Mouse (Mus musculus): Measurements from ENCODE around the gene Lgals7. TPM values are rescaled to one million over a fixed set of nuclear protein-coding genes. Genes with fewer than 3 reads are reported as not detected.

Lgals7 gene
- polyA plus RNA-seq, 1 experiment from 2014 or later = 1.8 TPM

- H3K27me3 ChIP-seq (ENCODE audit: control insufficient read depth, insufficient read depth, low read length) = no peaks in the 10 kb centered on the region
- 0 out of 2 replicates have a peak, but pooled peaks cover 10% of the 10 kb centered on the region for H3K4me1 ChIP-seq (ENCODE audit: control insufficient read depth, insufficient read depth, low read length)
- H3K36me3 ChIP-seq (ENCODE audit: control insufficient read depth, insufficient read depth, low read length) = peaks cover 77% of the 10 kb centered on the region
- 75% methylated on average over 4 of the region's 4 CpGs for WGBS
- H3K9me3 ChIP-seq (ENCODE audit: control insufficient read depth, low read length) = no peaks in the 10 kb centered on the region
- H3K9ac ChIP-seq (replicated peaks; ENCODE audit: low read depth, low read length) = no peak overlapping the region
- ATAC-seq (ENCODE audit: low read depth) = no peak
- no peak overlapping the region for H3K27ac ChIP-seq (ENCODE audit: low read depth, low read length)
- no peak overlapping the region for H3K4me3 ChIP-seq (ENCODE audit: low read depth, low read length)
- H3K4me2 ChIP-seq (ENCODE audit: low read depth, low read length) = no peak overlapping the region
These were observed 44.1 kb upstream of the Lgals7 start for GRCm38 (mm10) chr7:28819571-28819970.

- no peak overlapping the region for H3K4me3 ChIP-seq (ENCODE audit: low read depth, low read length)
- 33% methylated on average over 12 of the region's 12 CpGs for WGBS
- peaks cover 67% of the 10 kb centered on the region for H3K36me3 ChIP-seq (ENCODE audit: control insufficient read depth, insufficient read depth, low read length)
- H3K27ac ChIP-seq (ENCODE audit: low read depth, low read length) = peak overlapping the region; percentile 52
- H3K9ac ChIP-seq (replicated peaks; ENCODE audit: low read depth, low read length) = no peak overlapping the region
- H3K4me2 ChIP-seq (ENCODE audit: low read depth, low read length) = no peak overlapping the region
- H3K4me1 ChIP-seq (ENCODE audit: control insufficient read depth, insufficient read depth, low read length) = peaks cover 8% of the 10 kb centered on the region; the same call in 1 of the 2 replicates
- no peak for ATAC-seq (ENCODE audit: low read depth)
- no peaks in the 10 kb centered on the region for H3K27me3 ChIP-seq (ENCODE audit: control insufficient read depth, insufficient read depth, low read length)
- no peaks in the 10 kb centered on the region for H3K9me3 ChIP-seq (ENCODE audit: control insufficient read depth, low read length)
These were observed 43.0 kb upstream of the Lgals7 start for GRCm38 (mm10) chr7:28820358-28821260.

- no peak overlapping the region for H3K4me3 ChIP-seq (ENCODE audit: low read depth, low read length)
- H3K36me3 ChIP-seq (ENCODE audit: control insufficient read depth, insufficient read depth, low read length) = peaks cover 59% of the 10 kb centered on the region
- no peaks in the 10 kb centered on the region for H3K9me3 ChIP-seq (ENCODE audit: control insufficient read depth, low read length)
- H3K27me3 ChIP-seq (ENCODE audit: control insufficient read depth, insufficient read depth, low read length) = no peaks in the 10 kb centered on the region
- H3K4me1 ChIP-seq (ENCODE audit: control insufficient read depth, insufficient read depth, low read length) = peaks cover 13% of the 10 kb centered on the region; the same call in 1 of the 2 replicates
- no peak overlapping the region for H3K9ac ChIP-seq (replicated peaks; ENCODE audit: low read depth, low read length)
- ATAC-seq (ENCODE audit: low read depth) = no peak
- no peak overlapping the region for H3K4me2 ChIP-seq (ENCODE audit: low read depth, low read length)
- WGBS = 52% methylated on average over 10 of the region's 10 CpGs
- H3K27ac ChIP-seq (ENCODE audit: low read depth, low read length) = peak overlapping the region; percentile 52
These were observed 42.3 kb upstream of the Lgals7 start for GRCm38 (mm10) chr7:28821261-28821831.

GRCm38 (mm10) chr7:28822556-28822955, 41.1 kb upstream of the Lgals7 start:
- H3K4me3 ChIP-seq (ENCODE audit: low read depth, low read length) = no peak overlapping the region
- H3K36me3 ChIP-seq (ENCODE audit: control insufficient read depth, insufficient read depth, low read length) = peaks cover 48% of the 10 kb centered on the region
- no peak for ATAC-seq (ENCODE audit: low read depth)
- H3K27ac ChIP-seq (ENCODE audit: low read depth, low read length) = peak overlapping the region; percentile 34; the same call in 1 of the 2 replicates
- H3K9ac ChIP-seq (replicated peaks; ENCODE audit: low read depth, low read length) = no peak overlapping the region
- no peak overlapping the region for H3K4me2 ChIP-seq (ENCODE audit: low read depth, low read length)
- H3K4me1 ChIP-seq (ENCODE audit: control insufficient read depth, insufficient read depth, low read length) = peaks cover 13% of the 10 kb centered on the region; the same call in 1 of the 2 replicates
- H3K27me3 ChIP-seq (ENCODE audit: control insufficient read depth, insufficient read depth, low read length) = no peaks in the 10 kb centered on the region
- no peaks in the 10 kb centered on the region for H3K9me3 ChIP-seq (ENCODE audit: control insufficient read depth, low read length)
- 76% methylated on average over 1 of the region's 1 CpGs for WGBS

GRCm38 (mm10) chr7:28822993-28823903, 40.4 kb upstream of the Lgals7 start:
- Histone ChIP-seq H3K27me3 (ENCODE audit: control insufficient read depth, insufficient read depth, low read length) (no peaks in the 10 kb centered on the region), H3K4me3 (ENCODE audit: low read depth, low read length) (no peak overlapping the region), H3K4me2 (ENCODE audit: low read depth, low read length) (no peak overlapping the region), H3K27ac (ENCODE audit: low read depth, low read length) (no peak overlapping the region), H3K4me1 (ENCODE audit: control insufficient read depth, insufficient read depth, low read length) (peaks cover 13% of the 10 kb centered on the region; the same call in 1 of the 2 replicates), H3K36me3 (ENCODE audit: control insufficient read depth, insufficient read depth, low read length) (peaks cover 42% of the 10 kb centered on the region), H3K9ac (replicated peaks; ENCODE audit: low read depth, low read length) (no peak overlapping the region), H3K9me3 (ENCODE audit: control insufficient read depth, low read length) (no peaks in the 10 kb centered on the region)
- 62% methylated on average over 10 of the region's 10 CpGs for WGBS
- no peak for ATAC-seq (ENCODE audit: low read depth)

- H3K9me3 ChIP-seq (ENCODE audit: control insufficient read depth, low read length) = no peaks in the 10 kb centered on the region
- ATAC-seq (ENCODE audit: low read depth) = no peak
- H3K27ac ChIP-seq (ENCODE audit: low read depth, low read length) = no peak overlapping the region
- H3K4me3 ChIP-seq (ENCODE audit: low read depth, low read length) = no peak overlapping the region
- 44% methylated on average over 2 of the region's 2 CpGs for WGBS
- no peak overlapping the region for H3K4me2 ChIP-seq (ENCODE audit: low read depth, low read length)
- no peaks in the 10 kb centered on the region for H3K27me3 ChIP-seq (ENCODE audit: control insufficient read depth, insufficient read depth, low read length)
- no peak overlapping the region for H3K9ac ChIP-seq (replicated peaks; ENCODE audit: low read depth, low read length)
- peaks cover 36% of the 10 kb centered on the region for H3K36me3 ChIP-seq (ENCODE audit: control insufficient read depth, insufficient read depth, low read length)
- peaks cover 13% of the 10 kb centered on the region; the same call in 1 of the 2 replicates for H3K4me1 ChIP-seq (ENCODE audit: control insufficient read depth, insufficient read depth, low read length)
These were observed 39.7 kb upstream of the Lgals7 start for GRCm38 (mm10) chr7:28823932-28824331.

- Histone ChIP-seq H3K9ac (replicated peaks; ENCODE audit: low read depth, low read length) (peak within 1 kb of the TSS; percentile 54), H3K9me3 (ENCODE audit: control insufficient read depth, low read length) (no peaks in the 10 kb centered on the region), H3K36me3 (ENCODE audit: control insufficient read depth, insufficient read depth, low read length) (peaks cover 26% of the 10 kb centered on the region), H3K4me3 (ENCODE audit: low read depth, low read length) (peak within 1 kb of the TSS; percentile 46), H3K27ac (ENCODE audit: low read depth, low read length) (peak within 1 kb of the TSS; percentile 74), H3K27me3 (ENCODE audit: control insufficient read depth, insufficient read depth, low read length) (no peaks in the 10 kb centered on the region), H3K4me2 (ENCODE audit: low read depth, low read length) (peak within 1 kb of the TSS; percentile 66), H3K4me1 (ENCODE audit: control insufficient read depth, insufficient read depth, low read length) (peaks cover 13% of the 10 kb centered on the region; the same call in 1 of the 2 replicates)
- peak; percentile 81 for ATAC-seq (ENCODE audit: low read depth)
- 3% methylated on average over 33 of the region's 33 CpGs for WGBS
These were observed 38.5 kb upstream of the Lgals7 start, which contains the start of gene Ech1 for GRCm38 (mm10) chr7:28824941-28825685. TSS of gene Ech1 (plus strand) at chr7:28825217.

All from neural tube, embryonic 14.5 days (tissue).